In genomic region chr10:84835596-84835995, GRCm38 (mm10) we compare ENCODE assay signal across 22 mouse cellular contexts.
DNase-seq lines count a peak whose midpoint lies in the region; ATAC-seq lines count a peak whose summit lies in the region.
"Had no signal": no experiment of that assay in that cellular context is flagged by ENCODE, and none has a peak within 500 bp of the region (broad histone marks: within the 10 kb centered on the region; RNA-seq: fewer than 3 reads in every experiment).

No protein-coding gene starts in this region.

- WGBS in limb, embryonic 11.5 days = 62% methylated on average over 6 of the region's 6 CpGs
- WGBS in limb, embryonic 10.5 days = 72% methylated on average over 6 of the region's 6 CpGs

- H3K36me3 ChIP-seq in limb, embryonic 11.5 days (ENCODE audit: control insufficient read depth, insufficient read depth, low read length) = no peaks in the 10 kb centered on the region
- no peaks in the 10 kb centered on the region for H3K36me3 ChIP-seq in limb, embryonic 10.5 days
- H3K36me3 ChIP-seq: G1E; hindbrain, embryonic 13.5 days; stomach, embryonic 15.5 days had no signal

- H3K27me3 ChIP-seq in limb, embryonic 11.5 days (ENCODE audit: control insufficient read depth, insufficient read depth, low read length) = no peaks in the 10 kb centered on the region
- H3K27me3 ChIP-seq in limb, embryonic 10.5 days (ENCODE audit: low read depth, poor library complexity, severe bottlenecking) = no peaks in the 10 kb centered on the region
- H3K27me3 ChIP-seq: hindbrain, embryonic 13.5 days; midbrain, embryonic 13.5 days; stomach, embryonic 15.5 days had no signal

- no peaks in the 10 kb centered on the region for H3K4me1 ChIP-seq in limb, embryonic 11.5 days (ENCODE audit: control insufficient read depth, insufficient read depth, low read length)
- peaks cover 5% of the 10 kb centered on the region; the same call in 1 of the 2 replicates for H3K4me1 ChIP-seq in limb, embryonic 10.5 days
- H3K4me1 ChIP-seq: stomach, embryonic 15.5 days had no signal

- DNase-seq in adrenal gland, postnatal 25 days = peak; percentile 11
- no peak for DNase-seq in adrenal gland, adult 8-10 months
- peak; percentile 21 for DNase-seq in limb, embryonic 11.5 days (ENCODE audit: low spot score)
- no peak for DNase-seq in limb, embryonic 10.5 days (ENCODE audit: low spot score)
- DNase-seq in thymus, postnatal 4 days = peak; percentile 24
- no peak for DNase-seq in thymus, postnatal 0 days (ENCODE audit: low spot score)
- DNase-seq in ovary, adult 18-20 months (ENCODE audit: low spot score) = no peak
- DNase-seq: left cerebral cortex, postnatal 4 days; liver; right cerebral cortex, postnatal 25 days; thymus, adult 18-20 months had no signal

- H3K9ac ChIP-seq in limb, embryonic 11.5 days (ENCODE audit: low read length) = no peak overlapping the region
- H3K9ac ChIP-seq: hindbrain, embryonic 13.5 days; liver, embryonic 14.5 days; lung, embryonic 14.5 days; midbrain, embryonic 13.5 days; stomach, embryonic 15.5 days had no signal

- H3K4me3 ChIP-seq in limb, embryonic 11.5 days (ENCODE audit: low read depth, low read length) = no peak overlapping the region
- no peak overlapping the region for H3K4me3 ChIP-seq in limb, embryonic 10.5 days
- H3K4me3 ChIP-seq: erythroblast, embryonic 14.5 days; hindbrain, embryonic 13.5 days; midbrain, embryonic 13.5 days; stomach, embryonic 15.5 days had no signal

- H3K4me2 ChIP-seq in limb, embryonic 11.5 days (ENCODE audit: low read depth, severe bottlenecking) = no peak overlapping the region
- H3K4me2 ChIP-seq: heart, embryonic 11.5 days; hindbrain, embryonic 13.5 days; lung, embryonic 14.5 days; midbrain, embryonic 13.5 days; stomach, embryonic 15.5 days had no signal

- no peak for ATAC-seq in limb, embryonic 11.5 days (ENCODE audit: insufficient number of reproducible peaks, low FRiP score, low TSS enrichment, low read depth)
- ATAC-seq: forebrain, embryonic 16.5 days; midbrain, embryonic 13.5 days had no signal

- no peak overlapping the region for H3K27ac ChIP-seq in limb, embryonic 11.5 days (replicated peaks; ENCODE audit: low read depth, low read length)
- no peak overlapping the region for H3K27ac ChIP-seq in limb, embryonic 10.5 days
- H3K27ac ChIP-seq: hindbrain, embryonic 13.5 days; kidney, postnatal 0 days; liver, embryonic 14.5 days; midbrain, embryonic 13.5 days; stomach, embryonic 15.5 days had no signal

- no peaks in the 10 kb centered on the region for H3K9me3 ChIP-seq in limb, embryonic 11.5 days (ENCODE audit: control insufficient read depth, low read length)
- H3K9me3 ChIP-seq in limb, embryonic 10.5 days (replicated peaks) = no peaks in the 10 kb centered on the region
- H3K9me3 ChIP-seq: G1E; hindbrain, embryonic 13.5 days; megakaryocyte, embryonic 14.5 days; midbrain, embryonic 13.5 days; stomach, embryonic 15.5 days had no signal

Comparison
In these comparisons a context has a peak if more than half of its experiments do, and no peak if none do; other contexts are left out.
1. DNase-seq: peak in adrenal gland, postnatal 25 days (single experiment), limb, embryonic 11.5 days (single experiment) and thymus, postnatal 4 days (single experiment); none in adrenal gland, adult 8-10 months (single experiment), limb, embryonic 10.5 days (single experiment), thymus, postnatal 0 days (single experiment) and ovary, adult 18-20 months (single experiment).